8 mouse cellular contexts compared by ENCODE assay signal in the genomic region with DNA sequence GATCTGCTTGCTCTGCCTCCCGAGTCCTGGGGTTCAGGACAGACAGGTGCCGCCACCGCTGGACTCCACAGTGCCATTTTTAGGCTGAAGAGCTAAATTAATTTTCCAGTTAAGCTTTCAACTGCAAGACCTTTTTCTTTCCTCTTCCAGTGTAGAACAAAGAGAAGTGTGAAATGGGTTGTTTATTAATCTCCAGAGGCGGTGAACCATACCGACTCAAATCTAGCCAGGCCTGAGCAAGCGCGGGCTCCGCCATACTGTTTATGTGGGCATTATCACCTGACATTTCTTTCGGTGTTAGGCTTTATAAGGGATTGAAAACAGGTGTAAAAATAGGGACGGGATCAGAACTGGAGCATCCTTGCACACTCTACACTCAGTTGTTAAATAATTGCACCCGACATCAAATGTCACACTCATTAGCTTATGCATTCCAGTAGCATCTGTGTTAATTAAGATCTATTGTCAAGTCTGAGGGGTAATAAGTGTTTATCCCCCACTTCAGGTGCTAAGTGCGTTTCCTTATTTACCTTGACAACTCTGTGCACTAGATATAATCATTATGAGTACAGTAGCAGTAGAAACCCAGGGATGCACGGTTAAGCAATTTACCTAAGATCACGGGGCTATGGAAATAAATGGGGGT. TPM values are rescaled to one million over a fixed set of nuclear protein-coding genes. Genes with fewer than 3 reads are reported as not detected.
DNase-seq lines count a peak whose midpoint lies in the region; ATAC-seq and TF ChIP-seq lines count a peak whose summit lies in the region.

No protein-coding gene starts in this region.

- TF ChIP-seq CTCF in embryonic fibroblast, embryonic 13.5 days (IDR thresholded peaks at IDR 0.05; ENCODE audit: borderline replicate concordance, insufficient read depth, low read length): no peak

- peak overlapping the region; percentile 78 for H3K4me2 ChIP-seq in heart, embryonic 16.5 days (ENCODE audit: low read depth, low read length)
- H3K4me2 ChIP-seq in kidney, embryonic 16.5 days (replicated peaks; ENCODE audit: low read depth, low read length): peak overlapping the region; percentile 73

- no peak for DNase-seq in heart, postnatal 14 days
- DNase-seq in naive thymus-derived CD4-positive, alpha-beta T cell, adult 2 months (ENCODE audit: low read depth): peak; percentile 17
- no peak for DNase-seq in left cerebral cortex, postnatal 36 days (ENCODE audit: low spot score in 2 of 2)
- DNase-seq in layer of hippocampus, postnatal 14 days (ENCODE audit: low spot score in 2 of 2): no peak
- DNase-seq in natural killer cell, adult 2 months (ENCODE audit: low spot score in 2 of 2): no peak

- no peaks in the 10 kb centered on the region for H3K27me3 ChIP-seq in heart, embryonic 16.5 days (ENCODE audit: control insufficient read depth, insufficient read depth, low read length)
- no peaks in the 10 kb centered on the region for H3K27me3 ChIP-seq in kidney, embryonic 16.5 days (ENCODE audit: insufficient read depth, low read length)

- ATAC-seq in heart, embryonic 16.5 days (replicated peaks; ENCODE audit: extremely low read depth, insufficient read depth, low FRiP score): no peak
- peak; percentile 29; the same call in 1 of the 2 replicates for ATAC-seq in kidney, embryonic 16.5 days (ENCODE audit: low FRiP score, low TSS enrichment)

- WGBS in heart, embryonic 16.5 days: 70% methylated on average over 14 of the region's 14 CpGs
- WGBS in kidney, embryonic 16.5 days: 53% methylated on average over 14 of the region's 14 CpGs

- intact Hi-C loops in heart, postnatal 14 days (cut with DNase I): loop anchor here (2.0 to 5.0 kb wide), 2 partner anchors 61 to 71 kb away; a partner anchor contains a TSS
- intact Hi-C loops in left cerebral cortex, postnatal 36 days (cut with DNase I): loop anchor here (2.0 kb wide), 1 partner anchor 71 kb away; a partner anchor contains a TSS

- no peaks in the 10 kb centered on the region for H3K36me3 ChIP-seq in heart, embryonic 16.5 days (ENCODE audit: control insufficient read depth, insufficient read depth)
- no peaks in the 10 kb centered on the region for H3K36me3 ChIP-seq in kidney, embryonic 16.5 days (ENCODE audit: insufficient read depth, low read length)

- peak overlapping the region; percentile 98 for H3K9ac ChIP-seq in heart, embryonic 16.5 days (ENCODE audit: low read length)
- peak overlapping the region; percentile 99 for H3K9ac ChIP-seq in kidney, embryonic 16.5 days (replicated peaks; ENCODE audit: low read length)

- no peaks in the 10 kb centered on the region for H3K9me3 ChIP-seq in heart, embryonic 16.5 days (replicated peaks; ENCODE audit: control insufficient read depth, low read length)
- H3K9me3 ChIP-seq in kidney, embryonic 16.5 days (ENCODE audit: low read length): no peaks in the 10 kb centered on the region

- 0 out of 2 replicates have a peak, but pooled peaks have one; percentile 19 for TF ChIP-seq POLR2A in embryonic fibroblast, embryonic 13.5 days (IDR thresholded peaks at IDR 0.05; ENCODE audit: low read depth, low read length)

- peaks cover 56% of the 10 kb centered on the region for H3K4me1 ChIP-seq in heart, embryonic 16.5 days (ENCODE audit: control insufficient read depth, insufficient read depth, low read length)
- H3K4me1 ChIP-seq in embryonic fibroblast, embryonic 13.5 days (ENCODE audit: control insufficient read depth, insufficient read depth, low read length): peaks cover 3% of the 10 kb centered on the region
- H3K4me1 ChIP-seq in kidney, embryonic 16.5 days (ENCODE audit: insufficient read depth, low read length): peaks cover 45% of the 10 kb centered on the region

- 0 out of 2 replicates have a peak overlapping the region, but pooled peaks have one; percentile 32 for H3K27ac ChIP-seq in heart, embryonic 16.5 days (ENCODE audit: low read length)
- no peak overlapping the region for H3K27ac ChIP-seq in embryonic fibroblast, embryonic 13.5 days (ENCODE audit: insufficient read depth, low read length)
- H3K27ac ChIP-seq in kidney, embryonic 16.5 days (ENCODE audit: low read length): peak overlapping the region; percentile 90

- H3K4me3 ChIP-seq in heart, embryonic 16.5 days (ENCODE audit: low read length): peak overlapping the region; percentile 90
- H3K4me3 ChIP-seq in embryonic fibroblast, embryonic 13.5 days (ENCODE audit: insufficient read depth, low read length): peak overlapping the region; percentile 97
- peak overlapping the region; percentile 99 for H3K4me3 ChIP-seq in kidney, embryonic 16.5 days (ENCODE audit: low read length)

RNA-seq across cellular contexts. Expression of a gene that starts 1.6 kb away (rescaled TPM):
- 4.7 and 6.0 TPM in 2 replicates for polyA plus RNA-seq in heart, embryonic 16.5 days (2015; fragmentation: Nextera tagmentation; extraction: Ambion mirVana)
- 10 to 100 TPM; 66.8 to 68.4 TPM for total RNA-seq in heart, postnatal 14 days (2021)
- polyA plus RNA-seq in embryonic fibroblast, embryonic 13.5 days (2011; ENCODE audit: insufficient read length, low read depth, missing spikeins): 63.3 and 64.7 TPM in 2 replicates
- polyA plus RNA-seq in kidney, embryonic 16.5 days (2015; fragmentation: Nextera tagmentation; extraction: Ambion mirVana): 4.7 and 4.9 TPM in 2 replicates
- 10 to 100 TPM; 51.6 to 53.7 TPM for total RNA-seq in left cerebral cortex, postnatal 36 days (2021)
- 10 to 100 TPM; 54.4 to 55.4 TPM for total RNA-seq in layer of hippocampus, postnatal 14 days (2021)

RNA-seq across cellular contexts. Expression of a gene that starts 48.5 kb away (rescaled TPM):
- polyA plus RNA-seq in heart, embryonic 16.5 days (2015; fragmentation: Nextera tagmentation; extraction: Ambion mirVana): 20.1 and 23.9 TPM in 2 replicates
- total RNA-seq in heart, postnatal 14 days (2021): 10 to 100 TPM; 14.9 to 17.7 TPM
- polyA plus RNA-seq in embryonic fibroblast, embryonic 13.5 days (2011; ENCODE audit: insufficient read length, low read depth, missing spikeins): 40.7 and 51.5 TPM in 2 replicates
- 43.3 and 44.3 TPM in 2 replicates for polyA plus RNA-seq in kidney, embryonic 16.5 days (2015; fragmentation: Nextera tagmentation; extraction: Ambion mirVana)
- 10 to 100 TPM; 43.2 to 50.2 TPM for total RNA-seq in left cerebral cortex, postnatal 36 days (2021)
- 10 to 100 TPM; 50.7 to 53.0 TPM for total RNA-seq in layer of hippocampus, postnatal 14 days (2021)
